Mouse (Mus musculus) bone marrow, adult 2 months (tissue): ENCODE measurements at regions not wholly inside any gene's neighbourhood (a gene's known extent, or its start where the extent isn't known, plus 50 kb on each side); places are given as distances from the start of the nearest gene placed in this dataset.

ENCODE experiments used
- CTCF ChIP-seq: fragments of 200-500 bp; IDR thresholded peaks from 2 replicates; pipeline ENCODE4 v1.5.1; 2011; ENCODE audit warnings: low read length, control low read depth; ENCODE audit not compliant: control insufficient read depth, insufficient read depth
- POLR2A ChIP-seq: fragments of 200-500 bp; IDR thresholded peaks from 2 replicates; pipeline ENCODE4 v1.6.1; 2011; ENCODE audit warnings: low read depth, mild to moderate bottlenecking, control low read depth, low read length, borderline replicate concordance; ENCODE audit not compliant: control insufficient read depth

DNA sequence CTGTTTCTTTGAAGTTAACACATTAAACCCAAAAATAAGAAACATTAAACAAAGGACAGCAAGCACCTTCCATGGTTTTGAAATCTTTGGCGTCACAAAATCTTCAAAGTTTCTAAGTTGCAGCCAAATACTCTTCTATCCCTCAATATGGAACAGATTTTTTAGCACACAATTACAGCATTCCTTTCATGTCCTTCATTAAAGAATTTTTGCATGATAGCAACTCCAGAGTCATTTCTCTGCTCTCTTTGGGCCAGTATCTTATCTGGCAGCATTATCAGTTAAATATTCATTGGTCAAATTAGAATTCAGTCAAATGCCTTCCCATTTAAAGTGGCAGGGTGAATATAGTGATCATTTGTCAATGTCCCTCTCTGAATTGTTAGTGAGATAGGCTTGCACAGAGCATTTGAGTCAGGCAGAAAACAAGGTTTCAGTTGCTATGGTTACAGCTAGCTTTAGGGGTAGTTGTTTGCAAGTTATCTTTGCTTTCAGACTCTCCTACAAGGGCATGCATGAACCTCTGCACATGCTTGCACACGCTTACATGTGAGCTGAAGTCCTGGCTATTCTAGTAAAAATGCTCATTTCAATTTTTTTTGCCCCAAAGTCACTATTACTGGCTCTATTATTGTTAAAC is 579.8 kb upstream of the Dmac1 start:
- no peak for TF ChIP-seq POLR2A
- no peak for TF ChIP-seq CTCF
